Mouse (Mus musculus) adrenal gland, postnatal 10 days (tissue): ENCODE measurements at regions not wholly inside any gene's neighbourhood (a gene's known extent, or its start where the extent isn't known, plus 50 kb on each side); places are given as distances from the start of the nearest gene placed in this dataset.
A peak's percentile ranks its signal among the peaks of the same experiment; 100 is the strongest.

Experiments used
- DNase-seq: peaks from one replicate; pipeline ENCODE4 v3.0.0; 2021; ENCODE audit warnings: mixed read lengths

DNA sequence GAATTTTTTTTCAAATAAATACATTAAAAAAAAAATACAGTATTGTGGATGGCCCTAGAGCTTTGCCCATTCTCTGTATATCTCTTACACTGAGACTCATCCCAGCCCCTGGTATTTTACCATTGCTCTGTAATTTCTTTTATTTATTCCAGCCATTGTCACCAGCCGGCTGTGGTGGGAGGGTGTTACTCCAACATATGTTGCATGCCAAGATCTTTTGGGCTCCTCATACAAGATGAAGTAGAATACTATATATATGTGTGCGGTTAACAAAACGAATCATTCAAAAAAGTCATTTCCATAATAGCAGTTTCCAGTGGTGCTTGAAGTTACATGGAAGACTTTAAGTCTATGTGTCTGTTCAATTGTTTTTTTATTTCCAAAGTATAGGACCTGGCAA lies 268.0 kb upstream of the Npvf start:
- no peak for DNase-seq

DNA sequence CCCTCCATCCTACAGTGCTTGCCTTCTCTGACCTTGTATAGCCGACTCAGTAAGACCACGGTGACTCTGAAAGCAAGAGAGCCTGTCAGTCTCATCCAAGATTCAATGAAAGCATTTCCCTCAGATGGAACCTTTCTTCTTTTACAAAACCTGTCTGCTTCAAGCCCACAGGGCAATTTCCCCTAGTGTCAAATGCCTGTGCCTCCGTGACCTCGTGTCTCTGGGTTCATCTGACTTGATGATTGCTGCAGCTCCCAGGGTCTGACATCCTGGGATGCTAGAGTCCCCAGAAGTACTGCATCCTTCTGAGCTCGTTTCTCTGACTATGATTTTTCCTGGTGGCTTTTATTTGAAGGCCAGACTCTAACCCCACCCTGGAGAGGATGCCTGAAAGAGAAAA lies 270.3 kb upstream of the Npvf start:
- no peak for DNase-seq

DNA sequence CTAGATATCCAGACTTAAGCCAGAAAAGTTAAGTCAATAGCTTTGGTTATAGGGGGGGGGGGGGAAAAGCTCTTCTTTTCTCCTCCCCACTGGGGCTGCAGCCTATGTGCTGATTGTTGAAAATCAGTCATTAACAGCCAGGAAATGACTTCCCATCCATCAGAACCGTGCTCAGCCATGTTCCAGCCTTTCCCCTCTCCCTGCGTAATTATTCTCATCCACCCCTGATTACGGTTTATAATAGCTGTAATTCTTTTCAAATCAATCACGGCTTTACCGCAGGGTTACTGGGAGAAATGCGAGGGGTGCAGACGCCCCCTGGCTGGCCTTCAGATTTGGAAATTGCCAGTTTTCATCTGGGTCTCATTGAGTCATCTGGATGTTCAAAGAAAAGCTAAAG lies 270.8 kb upstream of the Npvf start:
- DNase-seq: no peak

DNA sequence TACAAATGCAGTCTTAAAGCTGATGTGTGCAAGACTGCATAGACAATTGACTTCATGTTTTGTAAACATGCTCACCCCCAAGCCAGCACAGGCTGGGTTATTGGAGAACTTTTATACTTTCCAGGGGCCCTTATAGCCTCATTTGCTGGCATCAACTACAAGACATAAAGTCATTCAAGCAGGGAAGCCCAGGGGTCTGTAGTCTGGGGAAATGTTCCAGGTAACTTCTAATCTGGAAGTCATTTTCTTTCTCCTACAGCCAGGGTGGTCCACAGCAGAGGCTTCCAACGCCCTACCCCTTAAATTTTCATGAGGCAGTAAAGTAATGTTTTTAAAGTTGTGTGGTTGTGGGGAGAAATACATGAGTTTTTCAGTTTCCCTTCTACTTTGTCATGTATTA lies 272.1 kb upstream of the Npvf start:
- no peak for DNase-seq

DNA sequence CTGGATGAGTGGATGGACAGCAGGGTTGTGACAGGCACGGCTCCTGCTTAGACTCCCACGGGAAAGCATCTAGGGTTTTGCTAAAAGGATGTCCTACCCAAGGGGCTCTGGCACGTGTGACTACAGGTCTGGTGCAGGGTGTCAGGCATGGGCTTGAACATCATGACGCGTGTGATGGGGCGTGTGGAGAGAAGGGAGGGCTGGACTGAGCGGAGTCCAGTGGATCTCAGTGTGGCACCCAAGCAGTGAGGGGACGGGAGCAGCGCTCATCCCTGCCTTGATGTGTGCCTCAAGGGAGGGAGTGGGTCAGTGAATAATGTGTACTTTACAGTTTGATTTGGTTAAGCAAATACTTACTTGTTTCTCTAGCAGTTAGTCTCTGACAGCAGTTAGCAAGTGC lies 275.3 kb upstream of the Npvf start:
- no peak for DNase-seq

DNA sequence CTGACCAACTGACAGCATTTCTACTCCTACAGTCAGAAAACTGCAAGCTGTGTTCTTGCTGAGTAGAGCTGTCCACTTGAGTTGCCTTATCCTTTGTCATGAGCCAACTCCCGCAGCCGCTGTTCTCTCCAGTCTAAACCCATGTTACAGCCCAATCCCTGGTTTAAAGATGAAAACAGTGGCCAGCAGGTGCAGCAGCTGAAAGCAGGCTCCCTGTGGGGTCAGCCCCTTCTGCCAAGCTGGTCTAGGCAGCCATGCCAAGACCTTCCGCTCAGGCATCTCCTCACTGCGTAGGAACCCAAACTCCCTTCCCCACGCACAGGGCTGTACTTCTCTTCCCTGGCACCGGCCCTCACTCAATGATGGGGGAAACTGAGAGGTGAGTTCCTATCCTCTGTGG lies 279.3 kb upstream of the Npvf start:
- DNase-seq: no peak

DNA sequence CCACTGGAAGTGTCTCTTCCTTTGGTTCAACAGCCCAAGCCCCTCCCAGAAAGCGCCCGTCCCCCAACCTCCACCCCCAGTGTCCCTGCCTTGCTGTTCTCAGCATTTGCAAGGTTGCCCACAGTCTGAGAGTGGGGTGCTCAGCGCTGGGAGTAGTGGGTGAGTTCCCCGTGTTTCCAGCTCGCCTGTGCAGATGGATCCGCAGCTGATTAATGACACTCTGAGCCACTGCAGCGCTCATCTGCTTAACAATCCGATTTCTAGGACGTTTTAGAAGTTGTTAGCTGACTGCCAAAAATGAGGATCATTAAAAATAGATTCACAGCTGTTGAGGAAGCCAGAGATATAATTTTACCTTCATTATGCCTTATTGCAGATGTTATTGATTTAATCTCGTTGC lies 280.0 kb upstream of the Npvf start:
- no peak for DNase-seq

DNA sequence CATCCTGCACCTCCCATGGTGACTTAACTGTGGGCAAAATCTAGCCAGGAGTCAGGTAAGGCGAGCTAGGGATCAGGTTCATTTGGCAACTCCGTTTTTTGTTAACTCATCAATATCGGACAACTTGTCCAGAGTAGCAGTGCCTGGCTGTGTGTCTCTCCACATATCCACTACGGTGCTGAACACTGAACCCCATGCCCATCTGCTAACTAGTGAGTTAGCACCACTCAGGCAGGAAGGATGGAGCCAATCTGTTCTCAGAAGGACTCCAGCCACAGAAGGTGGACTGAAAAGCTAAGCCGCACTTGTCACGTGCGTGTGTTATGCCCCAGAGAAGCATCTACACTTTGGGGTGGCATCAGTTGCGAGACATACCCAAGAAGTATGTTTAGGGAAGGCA lies 282.1 kb upstream of the Npvf start:
- DNase-seq: no peak

DNA sequence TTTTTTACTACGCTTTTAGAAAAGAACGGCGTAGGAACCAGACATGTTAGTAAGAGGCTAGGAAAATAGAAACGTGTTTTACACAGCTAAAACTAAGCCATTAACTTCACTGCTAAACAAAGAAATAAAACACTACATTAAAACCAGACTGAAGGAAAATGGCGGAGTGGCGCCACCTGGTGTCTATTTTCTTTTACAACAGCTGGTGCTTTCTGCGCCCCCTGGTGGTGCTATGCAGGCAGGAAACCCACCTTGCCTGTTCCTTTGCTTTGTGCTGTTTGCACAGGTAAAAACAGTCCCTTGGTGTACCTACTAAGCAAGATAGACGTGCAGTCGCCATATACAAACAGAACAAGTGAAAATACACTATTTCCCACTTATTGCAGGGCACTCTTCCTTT lies 282.9 kb upstream of the Npvf start:
- DNase-seq: peak; percentile 86

DNA sequence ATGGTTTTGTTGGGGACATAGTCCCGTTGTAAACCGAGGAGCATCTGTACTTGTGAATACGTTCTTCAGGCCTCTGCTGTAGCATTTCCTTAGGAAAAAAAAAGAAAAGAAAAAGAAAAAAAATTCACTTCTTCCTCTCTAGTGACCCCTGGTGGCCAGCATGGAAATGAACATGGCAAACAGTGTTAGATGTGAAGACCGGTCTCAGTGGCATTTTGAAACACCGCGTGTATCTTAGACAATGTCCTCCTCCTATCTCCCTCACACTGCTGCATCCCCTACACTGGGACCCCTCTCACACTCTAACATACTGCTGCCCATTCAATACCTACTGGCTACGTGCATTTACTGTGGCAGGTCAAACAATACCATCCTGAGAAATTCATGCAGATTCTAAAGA lies 284.6 kb upstream of the Npvf start:
- DNase-seq: peak; percentile 49

DNA sequence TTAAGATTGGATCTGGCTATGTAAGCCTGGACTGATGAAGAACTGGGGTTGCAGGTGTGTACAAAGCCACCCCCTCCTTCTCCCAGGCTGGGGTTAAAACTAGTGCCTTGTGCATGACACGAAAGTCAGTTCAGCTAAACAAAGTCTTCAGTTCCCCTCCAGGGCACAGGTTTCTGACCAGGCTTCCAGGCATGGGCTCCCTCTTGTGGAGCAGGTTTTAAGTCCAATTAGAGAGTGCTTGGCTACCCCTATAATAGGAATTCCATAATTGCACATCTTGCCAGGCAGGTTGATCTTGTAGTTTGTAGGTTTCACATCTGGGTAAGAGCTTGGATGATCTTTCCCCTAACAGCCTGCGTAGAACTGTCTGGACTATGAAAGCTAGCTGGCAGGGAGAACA lies 285.2 kb upstream of the Npvf start:
- peak; percentile 19 for DNase-seq

DNA sequence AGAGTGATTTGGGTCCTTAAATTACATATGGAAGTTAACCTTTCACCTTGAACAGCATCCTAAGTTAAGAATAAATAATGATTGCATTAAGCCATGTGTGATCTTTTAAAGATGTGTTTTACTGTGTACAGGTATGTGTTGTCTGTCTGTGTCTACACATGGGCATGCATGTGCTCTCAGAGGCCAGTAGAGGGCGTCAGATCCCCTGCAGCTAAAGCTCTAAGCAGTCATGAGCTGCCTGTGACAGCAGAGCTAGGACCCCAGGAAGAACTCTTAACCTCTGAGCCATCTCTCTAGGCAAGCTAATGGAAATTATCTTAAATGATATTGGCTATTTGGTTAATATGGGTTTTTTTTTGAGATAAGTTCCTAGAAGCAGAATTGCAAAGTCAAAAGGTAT lies 285.9 kb upstream of the Npvf start:
- DNase-seq: no peak

DNA sequence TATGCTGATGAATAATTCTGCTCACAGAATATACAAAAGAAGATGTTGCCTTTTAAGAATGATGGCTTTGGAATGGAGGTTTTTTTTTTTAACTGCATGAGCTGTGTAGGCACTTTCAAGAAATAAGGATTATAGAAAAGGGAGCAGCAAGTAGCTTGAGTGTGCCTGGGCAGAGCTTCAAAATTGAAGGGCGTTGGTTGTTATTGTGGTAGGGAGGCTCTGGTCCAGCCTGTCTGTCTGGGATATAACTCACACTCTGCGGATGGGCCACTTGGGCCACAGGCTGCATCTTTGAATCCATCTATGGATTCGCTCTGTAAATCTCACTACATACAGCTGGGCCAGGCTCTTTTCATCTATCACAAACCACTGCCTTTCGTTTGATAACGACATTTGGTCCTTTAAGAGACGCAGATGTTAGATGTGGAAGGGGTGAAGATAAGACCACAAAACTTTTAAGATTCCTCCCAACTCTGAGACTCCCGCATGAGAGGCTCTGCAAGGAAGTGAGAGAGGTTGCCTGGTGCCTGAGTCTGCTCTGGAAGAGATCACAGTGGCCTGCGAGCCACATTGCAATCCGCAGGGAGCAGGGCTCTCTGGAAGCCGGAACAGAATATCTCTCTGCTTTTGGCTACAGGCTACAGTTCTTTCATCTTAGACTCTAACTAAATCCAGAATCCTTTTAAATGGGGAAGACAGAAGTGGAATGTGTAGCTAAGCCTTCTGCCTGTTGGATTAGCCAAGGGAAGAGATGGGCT lies 286.6 kb upstream of the Npvf start:
- no peak for DNase-seq

DNA sequence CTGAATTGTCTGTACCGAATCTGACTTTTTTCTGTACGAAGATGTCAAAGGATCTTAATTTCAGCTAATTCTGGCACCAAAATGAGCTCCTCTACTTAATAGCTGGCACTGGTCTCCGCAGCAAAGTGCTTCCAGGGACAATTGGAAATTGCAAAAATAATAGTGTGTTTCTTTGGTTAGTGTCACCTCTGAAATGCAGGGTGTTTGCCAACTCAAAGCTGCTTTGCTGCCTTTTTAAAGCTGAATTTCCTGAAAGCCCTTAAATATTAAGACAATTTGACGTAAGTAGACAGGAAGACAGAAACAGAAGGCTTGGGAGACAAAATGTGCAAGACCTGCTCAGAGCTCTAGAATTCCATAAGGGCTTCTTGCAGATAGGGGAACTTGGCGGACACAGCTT lies 288.5 kb upstream of the Npvf start:
- no peak for DNase-seq

DNA sequence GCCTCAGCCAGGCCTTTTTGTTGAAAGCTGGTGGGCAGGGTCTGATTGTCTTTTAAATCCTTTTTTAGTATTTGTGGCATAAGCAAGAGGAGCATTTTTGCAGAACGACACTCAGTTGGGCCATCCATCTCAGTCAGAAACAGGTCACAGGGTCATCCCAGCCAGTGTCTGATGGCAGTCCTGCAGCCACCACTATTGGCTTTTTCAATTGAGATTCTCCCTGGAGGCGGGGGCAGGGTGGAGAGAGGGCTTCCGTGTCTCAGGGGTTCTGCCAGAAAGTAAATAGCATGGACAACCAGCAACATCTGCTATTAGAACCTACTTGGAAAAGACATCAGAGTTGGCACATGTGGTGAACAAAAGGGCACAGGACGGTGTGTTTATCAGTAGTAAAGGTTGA lies 293.8 kb upstream of the Npvf start:
- DNase-seq: no peak

DNA sequence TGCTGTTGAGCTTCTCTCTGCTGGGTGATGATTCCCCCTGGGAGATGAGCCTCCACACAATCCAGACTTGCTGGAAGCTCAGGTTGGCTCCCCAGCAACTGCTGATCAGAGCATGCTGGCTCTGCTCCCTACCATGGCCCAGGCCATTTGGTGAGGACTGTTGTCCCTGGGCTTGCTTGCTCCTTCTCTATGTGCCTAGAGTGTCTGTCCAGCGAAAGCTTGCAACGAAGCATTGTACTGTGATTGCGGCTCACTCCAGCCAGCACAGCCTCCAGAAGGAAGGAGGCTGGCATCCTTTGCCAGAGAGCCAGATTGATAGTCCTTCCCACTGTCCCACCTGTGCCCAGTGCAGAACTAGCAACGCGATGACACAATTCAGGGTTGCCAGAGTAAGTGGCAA lies 295.1 kb upstream of the Npvf start:
- DNase-seq: no peak

DNA sequence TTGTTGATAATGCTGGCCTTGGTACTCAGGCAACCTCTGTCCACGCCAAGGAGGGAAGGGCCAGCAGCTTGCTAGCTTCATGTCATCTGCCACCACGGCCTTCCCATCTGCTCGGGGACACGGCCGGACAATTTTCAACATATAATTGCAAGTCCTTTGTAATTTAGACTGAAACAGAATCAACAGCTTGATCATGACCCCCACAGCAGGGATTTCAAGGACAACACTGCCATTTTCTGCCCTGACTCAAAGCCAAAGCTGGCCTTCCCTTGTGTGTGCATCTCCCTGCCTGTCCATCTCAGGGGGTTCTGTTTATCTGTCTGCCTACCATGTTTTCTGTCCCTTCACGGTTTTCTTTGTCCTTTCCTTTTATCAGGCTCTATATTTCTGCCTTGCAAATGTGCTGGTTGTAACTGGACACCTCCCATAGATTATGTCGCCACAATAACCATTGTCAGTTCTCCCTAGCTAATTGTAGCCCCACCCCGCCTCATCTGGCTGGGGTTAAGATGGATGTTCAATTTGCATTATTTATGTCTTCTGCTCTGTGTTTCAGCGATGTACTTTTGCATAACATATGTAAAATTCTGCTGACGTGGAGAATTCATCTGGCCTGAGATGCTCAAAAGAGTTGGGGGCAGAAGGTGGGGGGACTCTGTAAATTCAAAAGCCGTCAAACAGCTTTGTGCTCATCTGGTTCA lies 295.8 kb upstream of the Npvf start:
- DNase-seq: no peak

DNA sequence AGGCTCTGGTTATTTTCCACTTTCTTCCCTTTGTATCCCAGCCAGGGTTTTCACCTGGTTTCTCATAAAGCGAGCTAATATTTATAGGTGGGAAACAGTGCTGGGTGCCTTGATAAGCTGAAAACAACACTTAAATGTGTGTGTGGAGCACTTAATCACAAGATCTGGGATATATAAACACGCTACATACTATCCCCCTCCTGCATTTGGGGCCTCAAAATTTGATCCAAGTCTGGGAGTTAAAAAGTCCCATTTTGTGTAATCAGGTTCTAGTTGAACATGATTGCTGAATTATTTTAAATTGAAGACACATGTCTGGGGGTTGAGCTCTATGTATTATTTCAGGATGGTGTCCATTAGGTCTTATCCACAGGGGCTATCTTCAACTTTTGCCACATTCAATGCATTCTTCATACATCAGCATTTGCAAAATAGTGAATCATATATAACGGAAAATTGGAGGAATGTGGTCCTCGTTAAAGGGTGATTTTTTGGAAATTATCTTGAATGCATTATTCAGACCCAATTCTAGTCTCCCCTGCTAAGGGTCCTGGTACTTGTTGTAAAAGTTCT lies 303.2 kb upstream of the Npvf start:
- DNase-seq: no peak

DNA sequence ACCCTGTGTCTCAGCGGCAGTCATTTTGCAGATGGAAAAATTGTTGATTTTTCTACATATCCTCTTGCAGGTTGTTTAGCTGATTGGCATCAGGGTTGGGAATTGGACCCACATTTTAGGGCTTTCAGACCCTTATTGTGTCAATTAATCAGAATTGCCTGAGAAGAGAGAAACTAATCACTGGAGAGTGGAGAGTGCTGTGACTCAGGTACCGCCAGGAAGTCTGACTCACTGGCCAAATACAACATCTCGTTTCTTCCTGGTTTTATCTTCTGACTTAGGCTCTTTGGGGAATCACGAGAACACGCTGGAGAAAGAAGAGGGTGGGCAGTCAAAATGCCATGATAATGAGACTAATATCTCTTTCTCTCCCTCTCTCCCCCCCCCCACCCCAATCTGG lies 306.1 kb upstream of the Npvf start:
- DNase-seq: no peak

DNA sequence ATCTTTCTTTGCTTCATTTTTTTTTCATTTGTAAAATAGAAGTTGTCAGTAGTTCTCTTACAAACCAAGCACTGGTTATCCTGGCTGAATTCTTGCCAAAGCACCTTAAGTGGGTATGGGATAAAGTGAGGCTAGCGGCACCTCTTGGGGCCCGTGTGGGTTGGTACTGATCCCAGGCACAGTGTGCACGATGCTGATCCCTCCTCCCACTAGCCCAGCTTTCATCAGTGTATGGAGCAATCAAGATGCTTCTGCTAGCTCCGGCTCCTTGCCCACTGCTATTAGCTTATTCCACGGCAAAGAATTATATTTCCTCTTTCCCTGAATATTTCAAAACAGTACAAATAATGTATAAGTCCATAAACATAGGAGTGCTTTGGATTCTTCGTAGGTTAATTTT lies 307.4 kb upstream of the Npvf start:
- DNase-seq: no peak

DNA sequence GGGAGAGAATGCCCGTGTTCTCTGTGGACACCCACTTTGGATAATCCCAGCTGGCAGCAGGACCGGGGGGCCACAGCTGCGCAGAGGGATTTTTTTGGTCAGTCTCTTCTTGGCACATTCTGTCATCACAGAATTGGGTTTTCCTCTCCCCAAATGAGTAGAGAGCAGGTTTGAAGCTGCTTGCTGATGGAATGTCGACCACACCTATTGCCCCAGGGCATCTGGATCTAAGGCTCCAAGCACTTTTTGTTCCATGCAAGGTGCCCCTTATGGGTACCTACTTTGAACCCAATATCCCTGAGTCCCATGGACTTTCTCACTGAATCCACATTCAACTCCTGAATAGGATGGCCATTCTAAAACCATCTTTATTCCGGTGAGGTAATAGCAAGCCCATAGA lies 314.3 kb upstream of the Npvf start:
- no peak for DNase-seq

DNA sequence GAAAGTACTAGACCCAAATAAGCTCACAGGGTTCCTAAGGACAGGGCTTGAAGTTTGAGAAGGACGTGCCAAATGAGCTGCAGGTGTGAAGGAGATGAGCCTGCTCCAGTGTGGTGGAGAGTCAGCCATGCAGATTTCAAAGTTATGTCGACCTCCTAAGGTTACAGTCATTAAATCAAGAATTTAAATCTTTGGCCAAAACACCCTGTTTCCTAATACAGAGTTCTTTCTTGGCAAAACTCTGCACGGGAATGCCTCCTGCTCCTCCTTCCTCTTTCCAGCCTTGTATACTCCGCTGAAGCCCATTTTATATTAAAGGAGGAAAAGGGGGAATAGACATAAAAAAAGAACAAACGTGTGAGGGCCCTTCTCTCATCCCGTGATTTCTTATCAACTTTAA lies 315.1 kb upstream of the Npvf start:
- DNase-seq: no peak

DNA sequence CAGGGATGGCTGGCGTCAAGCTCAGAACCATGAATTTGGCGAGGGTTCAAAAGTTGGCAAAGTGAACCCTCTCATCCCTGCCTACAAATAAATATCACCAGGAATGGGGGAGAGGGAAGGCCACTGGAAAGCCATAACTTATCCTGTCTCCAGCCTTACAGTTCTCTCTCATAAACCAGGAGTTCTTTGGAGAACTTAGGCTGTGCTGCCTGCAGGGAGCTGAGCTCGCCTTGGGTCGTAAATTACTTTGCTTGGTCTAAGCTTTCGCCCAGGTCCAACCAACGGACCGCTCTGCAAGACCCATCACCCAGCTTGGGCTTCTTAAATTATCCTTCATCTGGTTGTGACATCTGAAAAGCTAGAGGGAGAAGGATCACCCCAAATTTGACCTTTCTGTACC lies 315.8 kb upstream of the Npvf start:
- no peak for DNase-seq

DNA sequence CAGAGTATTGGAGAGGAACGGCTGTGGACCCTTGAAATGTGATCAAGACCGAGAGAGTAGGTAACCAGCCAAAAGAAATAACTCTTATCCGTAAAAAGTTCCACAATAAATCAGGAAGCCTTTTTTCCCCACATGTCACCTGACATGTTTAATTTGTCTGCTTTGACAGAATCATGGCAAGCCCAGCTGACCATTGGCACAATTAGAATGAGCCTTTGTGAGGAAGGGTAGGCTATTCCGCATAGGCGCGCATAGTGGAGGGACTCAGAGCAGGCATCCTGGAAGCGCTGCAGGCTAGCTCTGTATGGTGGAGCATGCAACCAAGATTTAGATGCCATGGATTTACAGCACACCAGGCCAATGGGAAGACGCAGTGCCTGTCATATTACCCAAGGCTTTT lies 316.5 kb upstream of the Npvf start:
- DNase-seq: no peak
